Mouse (Mus musculus): ENCODE data around the gene Mef2b. TPM values are rescaled to one million over a fixed set of nuclear protein-coding genes. Genes with fewer than 3 reads are reported as not detected.
A peak's percentile ranks its signal among the peaks of the same experiment; 100 is the strongest.

Mef2b gene
- polyA plus RNA-seq, 1 experiment from 2014 or later, result 0.29 TPM

DNA sequence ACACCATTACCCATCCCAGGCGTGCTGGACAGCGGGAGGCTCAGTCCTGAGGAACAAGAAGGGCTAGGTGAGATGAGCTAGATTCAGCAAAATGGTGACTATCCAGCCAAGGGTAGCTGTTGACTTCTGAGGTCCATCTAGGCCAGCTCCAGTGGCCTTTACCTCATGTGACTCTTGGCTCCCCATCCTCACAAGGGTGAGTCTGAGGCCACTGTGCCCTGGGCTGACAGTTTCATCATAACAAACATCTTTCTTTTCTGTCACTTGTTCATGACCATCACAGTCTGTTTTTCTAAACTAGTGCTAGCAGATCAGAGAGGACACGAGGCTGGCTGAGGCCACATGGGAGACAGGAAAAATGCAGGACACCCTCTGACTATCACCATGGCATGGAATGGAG, 54.7 kb downstream of the Mef2b start:
- H3K9me3 ChIP-seq (ENCODE audit: low read length), result no peaks in the 10 kb centered on the region
- no peaks in the 10 kb centered on the region for H3K36me3 ChIP-seq (ENCODE audit: insufficient read depth, low read length)
- TF ChIP-seq CTCF (IDR thresholded peaks at IDR 0.05) (no peak), EP300 (IDR thresholded peaks at IDR 0.05) (no peak)
- H3K27ac ChIP-seq (ENCODE audit: low read length), result no peak overlapping the region
- H3K27me3 ChIP-seq (replicated peaks; ENCODE audit: insufficient read depth, low read length), result no peaks in the 10 kb centered on the region
- 53% methylated on average over 3 of the region's 3 CpGs for WGBS
- no peak overlapping the region for H3K9ac ChIP-seq (replicated peaks; ENCODE audit: low read depth)
- H3K4me1 ChIP-seq (ENCODE audit: insufficient read depth, low read depth, low read length), result no peaks in the 10 kb centered on the region
- no peak overlapping the region for H3K4me3 ChIP-seq (ENCODE audit: low read depth, low read length)
- no peak for ATAC-seq
- no peak for DNase-seq (ENCODE audit: low spot score)
- H3K4me2 ChIP-seq (replicated peaks; ENCODE audit: low read depth, low read length), result no peak overlapping the region

DNA sequence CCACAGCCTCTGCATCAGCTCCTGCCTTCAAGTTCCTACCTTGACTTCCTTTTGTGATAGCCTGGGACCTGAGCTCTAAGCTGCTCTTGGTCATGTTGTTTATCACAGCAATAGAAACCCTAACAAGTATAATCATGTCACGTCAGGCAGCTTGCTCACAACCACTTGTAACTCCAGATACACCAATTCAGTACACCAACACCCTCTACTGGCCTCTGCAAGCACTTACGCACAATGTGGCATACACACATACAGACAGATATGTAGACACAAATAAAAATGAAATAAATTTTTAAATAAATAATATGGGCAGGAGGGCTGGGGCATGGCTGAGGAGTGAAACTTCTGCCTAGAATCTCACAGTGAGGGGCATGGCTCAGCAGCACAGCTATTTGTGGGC, 56.3 kb downstream of the Mef2b start:
- ATAC-seq, result no peak

DNA sequence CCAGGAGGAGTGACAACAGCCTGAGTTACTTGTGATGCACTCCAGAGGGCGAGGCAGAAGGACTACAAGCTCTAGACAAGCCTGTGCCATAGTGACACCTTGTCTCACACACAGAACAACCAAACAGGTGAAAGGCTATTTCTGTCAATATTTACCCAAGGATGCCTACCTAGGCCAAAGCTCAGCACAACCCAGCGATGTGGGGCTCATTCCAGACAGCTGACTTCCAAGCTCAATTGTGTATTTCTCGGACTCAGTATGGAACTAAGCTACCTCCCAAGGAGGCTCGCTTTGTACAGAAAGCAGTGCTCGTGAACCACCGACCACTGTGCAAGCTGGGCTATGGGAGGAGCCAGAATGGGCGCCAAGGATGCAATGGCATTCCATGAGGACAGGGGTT, 58.1 kb downstream of the Mef2b start:
- ATAC-seq (no peak), DNase-seq (ENCODE audit: low spot score) (no peak)
- Histone ChIP-seq H3K4me3 (ENCODE audit: low read depth, low read length) (no peak overlapping the region), H3K4me2 (replicated peaks; ENCODE audit: low read depth, low read length) (no peak overlapping the region), H3K9me3 (ENCODE audit: low read length) (no peaks in the 10 kb centered on the region), H3K4me1 (ENCODE audit: insufficient read depth, low read depth, low read length) (0 out of 2 replicates have a peak, but pooled peaks cover 5% of the 10 kb centered on the region), H3K9ac (replicated peaks; ENCODE audit: low read depth) (no peak overlapping the region), H3K36me3 (ENCODE audit: insufficient read depth, low read length) (no peaks in the 10 kb centered on the region), H3K27me3 (replicated peaks; ENCODE audit: insufficient read depth, low read length) (no peaks in the 10 kb centered on the region), H3K27ac (ENCODE audit: low read length) (no peak overlapping the region)
- TF ChIP-seq CTCF (IDR thresholded peaks at IDR 0.05) (no peak), EP300 (IDR thresholded peaks at IDR 0.05) (no peak)
- 48% methylated on average over 7 of the region's 7 CpGs for WGBS

More for the DNA sequence above, 56.3 kb downstream of the Mef2b start:
- Histone ChIP-seq H3K4me1 (ENCODE audit: insufficient read depth, low read depth, low read length) (0 out of 2 replicates have a peak, but pooled peaks cover 5% of the 10 kb centered on the region), H3K4me3 (ENCODE audit: low read depth, low read length) (no peak overlapping the region), H3K9ac (replicated peaks; ENCODE audit: low read depth) (no peak overlapping the region), H3K27me3 (replicated peaks; ENCODE audit: insufficient read depth, low read length) (no peaks in the 10 kb centered on the region), H3K9me3 (ENCODE audit: low read length) (no peaks in the 10 kb centered on the region), H3K27ac (ENCODE audit: low read length) (no peak overlapping the region), H3K36me3 (ENCODE audit: insufficient read depth, low read length) (no peaks in the 10 kb centered on the region), H3K4me2 (replicated peaks; ENCODE audit: low read depth, low read length) (no peak overlapping the region)
- DNase-seq (ENCODE audit: low spot score), result no peak
- TF ChIP-seq CTCF (IDR thresholded peaks at IDR 0.05) (peak; percentile 23; the same call in 1 of the 2 replicates), EP300 (IDR thresholded peaks at IDR 0.05) (no peak)
- WGBS, result 83% methylated on average over 2 of the region's 2 CpGs

DNA sequence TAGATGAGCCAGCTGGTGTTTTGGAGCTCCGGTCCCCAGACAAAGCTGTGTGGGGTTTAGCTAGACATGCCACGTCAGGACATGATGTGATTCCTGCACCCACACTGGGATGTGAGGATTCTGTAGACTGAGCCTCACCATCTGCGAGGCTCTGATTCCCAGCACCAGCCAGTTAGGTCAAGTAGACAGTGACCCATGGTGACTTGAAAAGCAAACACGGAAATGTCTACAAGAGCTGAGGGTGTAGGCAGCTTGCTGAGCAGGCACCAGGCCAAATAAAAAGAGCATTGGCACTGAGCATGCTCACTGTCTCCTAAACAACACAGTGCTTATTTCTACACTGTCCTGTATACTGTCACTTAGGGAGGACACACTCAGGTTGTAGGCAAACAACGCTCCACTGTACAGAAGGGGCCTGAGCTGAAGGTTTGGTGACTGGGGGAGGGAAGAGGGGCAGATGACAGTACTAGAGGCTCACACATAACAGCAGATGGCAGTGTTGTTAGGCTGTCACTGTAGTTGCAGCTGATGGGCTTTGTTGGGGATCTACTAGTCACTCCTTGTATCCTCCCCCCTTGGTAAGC, 60.7 kb downstream of the Mef2b start:
- TF ChIP-seq EP300 (IDR thresholded peaks at IDR 0.05) (no peak), CTCF (IDR thresholded peaks at IDR 0.05) (peak; percentile 73)
- DNase-seq (ENCODE audit: low spot score) (peak; percentile 87), ATAC-seq (peak; percentile 88)
- no peaks in the 10 kb centered on the region for H3K9me3 ChIP-seq (ENCODE audit: low read length)
- no peaks in the 10 kb centered on the region for H3K27me3 ChIP-seq (replicated peaks; ENCODE audit: insufficient read depth, low read length)
- H3K36me3 ChIP-seq (ENCODE audit: insufficient read depth, low read length), result no peaks in the 10 kb centered on the region
- no peak overlapping the region for H3K4me3 ChIP-seq (ENCODE audit: low read depth, low read length)
- H3K4me2 ChIP-seq (replicated peaks; ENCODE audit: low read depth, low read length), result no peak overlapping the region
- no peak overlapping the region for H3K9ac ChIP-seq (replicated peaks; ENCODE audit: low read depth)
- peak overlapping the region; percentile 20; the same call in 1 of the 2 replicates for H3K27ac ChIP-seq (ENCODE audit: low read length)
- H3K4me1 ChIP-seq (ENCODE audit: insufficient read depth, low read depth, low read length), result 0 out of 2 replicates have a peak, but pooled peaks cover 5% of the 10 kb centered on the region
- WGBS, result 32% methylated on average over 5 of the region's 5 CpGs

DNA sequence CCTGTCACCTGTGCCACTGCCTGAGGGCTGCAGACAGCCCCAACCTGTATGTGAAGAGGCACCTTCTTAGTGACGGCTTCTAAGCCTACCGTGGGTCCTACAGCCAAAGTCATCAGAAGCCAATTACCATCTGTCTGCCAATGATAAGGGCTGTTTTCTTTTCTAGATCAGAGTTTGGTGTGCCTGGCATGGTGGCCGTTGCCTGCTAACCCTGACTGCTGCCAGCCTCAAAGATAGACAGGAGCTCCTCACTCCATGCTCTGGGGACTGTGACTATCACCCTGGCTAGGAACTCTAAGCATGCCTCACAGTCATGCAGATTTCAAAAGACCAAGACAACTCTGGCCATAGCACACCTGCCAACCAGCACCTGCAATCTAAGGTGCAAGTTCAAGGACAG, 61.9 kb downstream of the Mef2b start:
- no peak overlapping the region for H3K4me2 ChIP-seq (replicated peaks; ENCODE audit: low read depth, low read length)
- H3K27me3 ChIP-seq (replicated peaks; ENCODE audit: insufficient read depth, low read length), result no peaks in the 10 kb centered on the region
- H3K36me3 ChIP-seq (ENCODE audit: insufficient read depth, low read length), result no peaks in the 10 kb centered on the region
- no peak overlapping the region for H3K9ac ChIP-seq (replicated peaks; ENCODE audit: low read depth)
- no peak for ATAC-seq
- H3K4me3 ChIP-seq (ENCODE audit: low read depth, low read length), result no peak overlapping the region
- no peak overlapping the region for H3K27ac ChIP-seq (ENCODE audit: low read length)
- DNase-seq (ENCODE audit: low spot score), result no peak
- WGBS, result 61% methylated on average over 3 of the region's 3 CpGs
- TF ChIP-seq EP300 (IDR thresholded peaks at IDR 0.05) (no peak), CTCF (IDR thresholded peaks at IDR 0.05) (no peak)
- no peaks in the 10 kb centered on the region for H3K9me3 ChIP-seq (ENCODE audit: low read length)
- 0 out of 2 replicates have a peak, but pooled peaks cover 5% of the 10 kb centered on the region for H3K4me1 ChIP-seq (ENCODE audit: insufficient read depth, low read depth, low read length)

DNA sequence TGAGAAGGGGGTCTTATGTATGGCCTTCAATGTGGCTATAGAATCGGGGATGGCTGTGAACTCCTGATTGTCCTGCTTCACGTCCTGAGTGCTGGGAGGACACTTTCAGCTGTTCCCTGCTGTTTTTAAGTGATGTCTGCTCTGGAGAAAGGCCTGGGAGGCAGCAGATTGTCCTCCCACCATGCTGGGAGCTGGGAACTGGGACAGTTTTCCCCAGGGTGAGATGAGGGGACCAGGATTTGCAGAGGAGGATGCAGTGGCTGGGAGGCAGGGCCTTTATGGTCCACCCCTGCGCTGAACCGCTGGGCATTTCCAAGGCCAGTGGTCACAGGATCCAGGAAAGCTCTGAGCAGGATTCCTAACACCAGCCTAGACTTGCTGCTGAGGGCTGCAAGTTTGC, 63.6 kb downstream of the Mef2b start:
- Histone ChIP-seq H3K4me1 (ENCODE audit: insufficient read depth, low read depth, low read length) (0 out of 2 replicates have a peak, but pooled peaks cover 5% of the 10 kb centered on the region), H3K4me3 (ENCODE audit: low read depth, low read length) (no peak overlapping the region), H3K4me2 (replicated peaks; ENCODE audit: low read depth, low read length) (no peak overlapping the region), H3K27me3 (replicated peaks; ENCODE audit: insufficient read depth, low read length) (no peaks in the 10 kb centered on the region), H3K27ac (ENCODE audit: low read length) (no peak overlapping the region), H3K9me3 (ENCODE audit: low read length) (no peaks in the 10 kb centered on the region), H3K9ac (replicated peaks; ENCODE audit: low read depth) (no peak overlapping the region), H3K36me3 (ENCODE audit: insufficient read depth, low read length) (no peaks in the 10 kb centered on the region)
- ATAC-seq (no peak), DNase-seq (ENCODE audit: low spot score) (no peak)
- no peak for TF ChIP-seq CTCF (IDR thresholded peaks at IDR 0.05)
- TF ChIP-seq EP300 (IDR thresholded peaks at IDR 0.05), result no peak
- WGBS, result 67% methylated on average over 4 of the region's 4 CpGs

All from lung, postnatal 0 days (tissue).